Mouse (Mus musculus) cerebellum, adult 2 months (tissue): Measurements from ENCODE around the gene 4430402I18Rik.

Experiments used
- CTCF ChIP-seq: fragments of 200-500 bp; IDR thresholded peaks from 2 replicates; pipeline ENCODE4 v1.5.1; 2011; ENCODE audit warnings: low read depth, mild to moderate bottlenecking, control low read depth, low read length, moderate library complexity, borderline replicate concordance; ENCODE audit not compliant: insufficient read depth
- POLR2A ChIP-seq: fragments of 200-500 bp; IDR thresholded peaks from 2 replicates; pipeline ENCODE4 v1.6.1; 2011; ENCODE audit warnings: low read length, control low read depth, borderline replicate concordance; ENCODE audit not compliant: insufficient read depth

- no peak for TF ChIP-seq POLR2A
- no peak for TF ChIP-seq CTCF
Observed at GRCm38 (mm10) chr19:28991391-28991790, 23.8 kb upstream of the 4430402I18Rik start.
